Mouse (Mus musculus) v-Abl transformed pro-B cells (cell line): ENCODE data around the gene Ctsz.

Source experiments
- in situ Hi-C, 2 experiments: fragments of 400-800 bp; cut with MboI; formaldehyde crosslinking; loops; one replicate each; pipeline ENCODE4 v1.15.1; 2025; ENCODE audit not compliant: unreplicated experiment in 2 of 2

The Ctsz gene

GRCm38 (mm10) chr2:174438737-174439449, at the start of gene Ctsz:
TSS of gene Ctsz (minus strand) at chr2:174439039.
- in situ Hi-C loops = loop anchor here in 1 of 2 experiments (5.0 kb wide), 1 partner anchor 33 kb away; the partner anchor contains the start of gene Prelid3b

- in situ Hi-C loops = no loop called here
Observed at GRCm38 (mm10) chr2:174487005-174487404, 48.2 kb upstream of the Ctsz start.

- in situ Hi-C loops = no loop called here
Observed at GRCm38 (mm10) chr2:174478746-174479145, 39.9 kb upstream of the Ctsz start.

- in situ Hi-C loops = no loop called here
Observed at GRCm38 (mm10) chr2:174477543-174478319, 38.9 kb upstream of the Ctsz start.

- in situ Hi-C loops = loop anchor here (5.0 to 25.0 kb wide), 8 partner anchors 36 to 1436 kb away; partner anchors contain the start of genes Zbp1 (in 2 of the 2), Ankrd60 (in 1 of the 2), Ctsz (in 1 of the 2) and Vapb (in 1 of the 2)
Observed at GRCm38 (mm10) chr2:174473550-174473927, 34.7 kb upstream of the Ctsz start.

- in situ Hi-C loops = loop anchor here (5.0 to 25.0 kb wide), 8 partner anchors 36 to 1436 kb away; partner anchors contain the start of genes Zbp1 (in 2 of the 2), Ankrd60 (in 1 of the 2), Ctsz (in 1 of the 2) and Vapb (in 1 of the 2)
Observed at GRCm38 (mm10) chr2:174472818-174473549, 34.1 kb upstream of the Ctsz start, which contains the start of gene Prelid3b. TSS of gene Prelid3b (minus strand) at chr2:174473081.

GRCm38 (mm10) chr2:174472407-174472806, 33.6 kb upstream of the Ctsz start:
- in situ Hi-C loops = loop anchor here (5.0 to 25.0 kb wide), 8 partner anchors 35 to 1435 kb away; partner anchors contain the start of genes Zbp1 (in 2 of the 2), Ankrd60 (in 1 of the 2), Ctsz (in 1 of the 2) and Vapb (in 1 of the 2)

- in situ Hi-C loops = loop anchor here (5.0 to 25.0 kb wide), 8 partner anchors 34 to 1434 kb away; partner anchors contain the start of genes Zbp1 (in 2 of the 2), Ankrd60 (in 1 of the 2), Ctsz (in 1 of the 2) and Vapb (in 1 of the 2)
Observed at GRCm38 (mm10) chr2:174470786-174471405, 32.1 kb upstream of the Ctsz start.

- in situ Hi-C loops = loop anchor here (5.0 to 25.0 kb wide), 8 partner anchors 33 to 1433 kb away; partner anchors contain the start of genes Zbp1 (in 2 of the 2), Ankrd60 (in 1 of the 2), Ctsz (in 1 of the 2) and Vapb (in 1 of the 2)
Observed at GRCm38 (mm10) chr2:174470333-174470732, 31.5 kb upstream of the Ctsz start.

- in situ Hi-C loops = loop anchor here (25.0 kb wide), 4 partner anchors 727 to 1427 kb away; partner anchors contain the start of genes Zbp1 (in 2 of the 2), Ankrd60 (in 1 of the 2) and Vapb (in 1 of the 2)
Observed at GRCm38 (mm10) chr2:174463789-174464523, 25.1 kb upstream of the Ctsz start, which contains the start of gene Atp5e. TSS of gene Atp5e (minus strand) at chr2:174464105.

- in situ Hi-C loops = loop anchor here (25.0 kb wide), 4 partner anchors 726 to 1426 kb away; partner anchors contain the start of genes Zbp1 (in 2 of the 2), Ankrd60 (in 1 of the 2) and Vapb (in 1 of the 2)
Observed at GRCm38 (mm10) chr2:174463370-174463769, 24.5 kb upstream of the Ctsz start.

GRCm38 (mm10) chr2:174459365-174459764, 20.5 kb upstream of the Ctsz start:
- in situ Hi-C loops = loop anchor here (25.0 kb wide), 4 partner anchors 722 to 1422 kb away; partner anchors contain the start of genes Zbp1 (in 2 of the 2), Ankrd60 (in 1 of the 2) and Vapb (in 1 of the 2)

GRCm38 (mm10) chr2:174453681-174454080, 14.8 kb upstream of the Ctsz start:
- in situ Hi-C loops = loop anchor here (25.0 kb wide), 4 partner anchors 716 to 1416 kb away; partner anchors contain the start of genes Zbp1 (in 2 of the 2), Ankrd60 (in 1 of the 2) and Vapb (in 1 of the 2)

GRCm38 (mm10) chr2:174450353-174450752, 11.5 kb upstream of the Ctsz start, which contains the start of gene Tubb1:
TSS of gene Tubb1 (plus strand) at chr2:174450695.
- in situ Hi-C loops = loop anchor here (25.0 kb wide), 4 partner anchors 713 to 1413 kb away; partner anchors contain the start of genes Zbp1 (in 2 of the 2), Ankrd60 (in 1 of the 2) and Vapb (in 1 of the 2)

- in situ Hi-C loops = no loop called here
Observed at GRCm38 (mm10) chr2:174448405-174448804, 9.6 kb upstream of the Ctsz start.

- in situ Hi-C loops = no loop called here
Observed at GRCm38 (mm10) chr2:174446905-174447304, 8.1 kb upstream of the Ctsz start.

- in situ Hi-C loops = no loop called here
Observed at GRCm38 (mm10) chr2:174446492-174446891, 7.7 kb upstream of the Ctsz start.

GRCm38 (mm10) chr2:174445018-174445417, 6.2 kb upstream of the Ctsz start:
- in situ Hi-C loops = no loop called here
